Mouse (Mus musculus) forebrain, embryonic 14.5 days (tissue): Measurements from ENCODE around the gene Kcng4. TPM values are rescaled to one million over a fixed set of nuclear protein-coding genes. Genes with fewer than 3 reads are reported as not detected.

Source experiments
- ATAC-seq: fragments of 200-750 bp; cut with Nextera tagmentation; 2 replicates; pipeline ENCODE4 v1.8.0; 2017; ENCODE audit warnings: mild to moderate bottlenecking, moderate library complexity
- DNase-seq: peaks from one replicate; pipeline ENCODE4 v3.0.0-alpha.2; 2015; ENCODE audit warnings: low spot score
- H3K27ac ChIP-seq: fragments of 300-500 bp; sonication (generic); 2 replicates; pipeline ENCODE4 v1.5.1; 2014; ENCODE audit warnings: low read depth, mild to moderate bottlenecking, control low read depth, low read length, moderate library complexity
- H3K27me3 ChIP-seq: fragments of 300-500 bp; sonication (generic); replicated peaks from 2 replicates; pipeline ENCODE4 v1.6.1; 2014; ENCODE audit warnings: low read length, control low read depth, mixed read lengths; ENCODE audit not compliant: control insufficient read depth, insufficient read depth
- H3K36me3 ChIP-seq: fragments of 300-500 bp; sonication (generic); 2 replicates; pipeline ENCODE4 v1.6.1; 2014; ENCODE audit warnings: low read length, control low read depth; ENCODE audit not compliant: control insufficient read depth, insufficient read depth
- H3K4me1 ChIP-seq: fragments of 300-500 bp; sonication (generic); 2 replicates; pipeline ENCODE4 v1.6.1; 2014; ENCODE audit warnings: antibody characterized with exemption, low read length, control low read depth; ENCODE audit not compliant: control insufficient read depth, insufficient read depth
- H3K4me2 ChIP-seq: fragments of 300-500 bp; sonication (generic); 2 replicates; pipeline ENCODE4 v1.6.1; 2014; ENCODE audit warnings: mild to moderate bottlenecking, control low read depth, low read length
- H3K4me3 ChIP-seq: fragments of 300-500 bp; sonication (generic); 2 replicates; pipeline ENCODE4 v1.5.1; 2014; ENCODE audit warnings: low read depth, low read length, control low read depth
- H3K9ac ChIP-seq: fragments of 300-500 bp; sonication (generic); 2 replicates; pipeline ENCODE4 v1.6.1; 2014; ENCODE audit warnings: mild to moderate bottlenecking, low read length, control low read depth, moderate library complexity
- H3K9me3 ChIP-seq: fragments of 300-500 bp; sonication (generic); replicated peaks from 2 replicates; pipeline ENCODE4 v1.6.1; 2016; ENCODE audit warnings: low read length, control low read depth, mixed read lengths; ENCODE audit not compliant: control insufficient read depth
- WGBS: fragments of 180-500 bp; shearing (Covaris S2); extraction: QIAGEN DNeasy Blood & Tissue Kit; methylation state at CpG from one replicate; pipeline ENCODE4 v1.1.7; 2014; 5-methylcytosine and 5-hydroxymethylcytosine counted together
- polyA plus RNA-seq: library from polyadenylated mRNA; unstranded; fragments of >200 nt; fragmentation: Nextera tagmentation; extraction: Ambion mirVana; gene quantifications from 2 replicates; pipeline ENCODE4 v1.2.1, GENCODE M21; 2014

Gene Kcng4
- polyA plus RNA-seq, 1 experiment from 2014 or later, result 0.20 TPM

- no peak overlapping the region for H3K9ac ChIP-seq
- WGBS, result 87% methylated on average over 8 of the region's 8 CpGs
These were observed 12.4 kb downstream of the Kcng4 start for GRCm38 (mm10) chr8:119623061-119623460.

GRCm38 (mm10) chr8:119622555-119622954, 12.9 kb downstream of the Kcng4 start:
- no peak for ATAC-seq
- Histone ChIP-seq H3K4me3 (no peak overlapping the region), H3K36me3 (no peaks in the 10 kb centered on the region), H3K27me3 (no peaks in the 10 kb centered on the region; the same call in 1 of the 2 replicates), H3K9me3 (no peaks in the 10 kb centered on the region), H3K27ac (no peak overlapping the region), H3K9ac (no peak overlapping the region), H3K4me2 (no peak overlapping the region), H3K4me1 (no peaks in the 10 kb centered on the region)
- 58% methylated on average over 4 of the region's 4 CpGs for WGBS
- DNase-seq, result no peak

More at GRCm38 (mm10) chr8:119623061-119623460, 12.4 kb downstream of the Kcng4 start:
- Histone ChIP-seq H3K4me2 (no peak overlapping the region), H3K27ac (no peak overlapping the region), H3K27me3 (no peaks in the 10 kb centered on the region; the same call in 1 of the 2 replicates), H3K36me3 (no peaks in the 10 kb centered on the region), H3K4me1 (no peaks in the 10 kb centered on the region), H3K4me3 (no peak overlapping the region), H3K9me3 (no peaks in the 10 kb centered on the region)
- DNase-seq (no peak), ATAC-seq (no peak)

- no peak for DNase-seq
- H3K4me2 ChIP-seq, result no peak overlapping the region
- 88% methylated on average over 14 of the region's 14 CpGs for WGBS
- no peak overlapping the region for H3K4me3 ChIP-seq
- H3K27ac ChIP-seq, result no peak overlapping the region
- ATAC-seq, result no peak
- no peaks in the 10 kb centered on the region; the same call in 1 of the 2 replicates for H3K27me3 ChIP-seq
- H3K4me1 ChIP-seq, result no peaks in the 10 kb centered on the region
- no peaks in the 10 kb centered on the region for H3K36me3 ChIP-seq
- no peaks in the 10 kb centered on the region for H3K9me3 ChIP-seq
- H3K9ac ChIP-seq, result no peak overlapping the region
These were observed 14.5 kb downstream of the Kcng4 start for GRCm38 (mm10) chr8:119620848-119621465.

- H3K27me3 ChIP-seq, result no peaks in the 10 kb centered on the region; the same call in 1 of the 2 replicates
- H3K9me3 ChIP-seq, result no peaks in the 10 kb centered on the region
- no peak overlapping the region for H3K9ac ChIP-seq
- H3K4me1 ChIP-seq, result no peaks in the 10 kb centered on the region
- 75% methylated on average over 6 of the region's 6 CpGs for WGBS
- no peak overlapping the region for H3K27ac ChIP-seq
- DNase-seq (no peak), ATAC-seq (no peak)
- no peak overlapping the region for H3K4me3 ChIP-seq
- H3K4me2 ChIP-seq, result no peak overlapping the region
- no peaks in the 10 kb centered on the region for H3K36me3 ChIP-seq
These were observed 15.2 kb downstream of the Kcng4 start for GRCm38 (mm10) chr8:119620116-119620840.

GRCm38 (mm10) chr8:119618887-119619286, 16.6 kb downstream of the Kcng4 start:
- no peak overlapping the region for H3K4me3 ChIP-seq
- H3K36me3 ChIP-seq, result no peaks in the 10 kb centered on the region
- 79% methylated on average over 5 of the region's 5 CpGs for WGBS
- H3K4me1 ChIP-seq, result no peaks in the 10 kb centered on the region
- H3K4me2 ChIP-seq, result no peak overlapping the region
- ATAC-seq (no peak), DNase-seq (no peak)
- no peaks in the 10 kb centered on the region for H3K27me3 ChIP-seq
- H3K9me3 ChIP-seq, result no peaks in the 10 kb centered on the region
- no peak overlapping the region for H3K9ac ChIP-seq
- H3K27ac ChIP-seq, result no peak overlapping the region

- Histone ChIP-seq H3K27me3 (no peaks in the 10 kb centered on the region), H3K4me2 (no peak overlapping the region), H3K9me3 (no peaks in the 10 kb centered on the region), H3K36me3 (no peaks in the 10 kb centered on the region), H3K4me3 (no peak overlapping the region), H3K27ac (no peak overlapping the region), H3K9ac (no peak overlapping the region), H3K4me1 (no peaks in the 10 kb centered on the region)
- WGBS, result 88% methylated on average over 5 of the region's 5 CpGs
- DNase-seq (no peak), ATAC-seq (no peak)
These were observed 17.9 kb downstream of the Kcng4 start for GRCm38 (mm10) chr8:119617586-119617985.

- no peaks in the 10 kb centered on the region for H3K27me3 ChIP-seq
- no peak overlapping the region for H3K9ac ChIP-seq
- no peaks in the 10 kb centered on the region for H3K4me1 ChIP-seq
- H3K9me3 ChIP-seq, result no peaks in the 10 kb centered on the region
- H3K4me2 ChIP-seq, result no peak overlapping the region
- 86% methylated on average over 4 of the region's 4 CpGs for WGBS
- DNase-seq, result no peak
- H3K36me3 ChIP-seq, result no peaks in the 10 kb centered on the region
- H3K4me3 ChIP-seq, result no peak overlapping the region
- H3K27ac ChIP-seq, result no peak overlapping the region
- no peak for ATAC-seq
These were observed 18.7 kb downstream of the Kcng4 start for GRCm38 (mm10) chr8:119616811-119617210.

GRCm38 (mm10) chr8:119616358-119616757, 19.1 kb downstream of the Kcng4 start:
- H3K27ac ChIP-seq, result no peak overlapping the region
- DNase-seq (no peak), ATAC-seq (no peak)
- no peaks in the 10 kb centered on the region for H3K4me1 ChIP-seq
- H3K9me3 ChIP-seq, result no peaks in the 10 kb centered on the region
- no peaks in the 10 kb centered on the region for H3K36me3 ChIP-seq
- no peak overlapping the region for H3K4me3 ChIP-seq
- no peaks in the 10 kb centered on the region for H3K27me3 ChIP-seq
- WGBS, result 70% methylated on average over 7 of the region's 7 CpGs
- no peak overlapping the region for H3K9ac ChIP-seq
- H3K4me2 ChIP-seq, result no peak overlapping the region

- WGBS, result 82% methylated on average over 14 of the region's 14 CpGs
- ATAC-seq (no peak), DNase-seq (no peak)
- Histone ChIP-seq H3K9me3 (no peaks in the 10 kb centered on the region), H3K4me3 (no peak overlapping the region), H3K4me1 (no peaks in the 10 kb centered on the region), H3K36me3 (no peaks in the 10 kb centered on the region), H3K27me3 (no peaks in the 10 kb centered on the region), H3K27ac (no peak overlapping the region), H3K9ac (no peak overlapping the region), H3K4me2 (no peak overlapping the region)
These were observed 20.4 kb downstream of the Kcng4 start for GRCm38 (mm10) chr8:119615096-119615495.
